Mouse (Mus musculus) neural tube, embryonic 14.5 days (tissue): ENCODE measurements at regions not wholly inside any gene's neighbourhood (a gene's known extent, or its start where the extent isn't known, plus 50 kb on each side); places are given as distances from the start of the nearest gene placed in this dataset.

Source experiments
- ATAC-seq: fragments of 200-750 bp; cut with Nextera tagmentation; 2 replicates; pipeline ENCODE4 v1.8.0; 2017; ENCODE audit warnings: low read depth, mild to moderate bottlenecking, moderate TSS enrichment, moderate library complexity
- H3K27ac ChIP-seq: fragments of 300-500 bp; sonication (generic); 2 replicates; pipeline ENCODE4 v1.5.1; 2014; ENCODE audit warnings: low read depth, mild to moderate bottlenecking, control low read depth, low read length, moderate library complexity, mixed read lengths
- H3K27me3 ChIP-seq: fragments of 300-500 bp; sonication (generic); 2 replicates; pipeline ENCODE4 v1.6.1; 2014; ENCODE audit warnings: low read length; ENCODE audit not compliant: control insufficient read depth, insufficient read depth
- H3K36me3 ChIP-seq: fragments of 300-500 bp; sonication (generic); 2 replicates; pipeline ENCODE4 v1.6.1; 2014; ENCODE audit warnings: low read length, mixed read lengths; ENCODE audit not compliant: control insufficient read depth, insufficient read depth
- H3K4me1 ChIP-seq: fragments of 300-500 bp; sonication (generic); 2 replicates; pipeline ENCODE4 v1.6.1; 2014; ENCODE audit warnings: low read length; ENCODE audit not compliant: control insufficient read depth, insufficient read depth
- H3K4me2 ChIP-seq: fragments of 300-500 bp; sonication (generic); 2 replicates; pipeline ENCODE4 v1.6.1; 2014; ENCODE audit warnings: mild to moderate bottlenecking, low read depth, low read length, control low read depth
- H3K4me3 ChIP-seq: fragments of 300-500 bp; sonication (generic); 2 replicates; pipeline ENCODE4 v1.5.1; 2014; ENCODE audit warnings: low read depth, low read length, control low read depth, mixed read lengths
- H3K9ac ChIP-seq: fragments of 300-500 bp; sonication (generic); replicated peaks from 2 replicates; pipeline ENCODE4 v1.6.1; 2014; ENCODE audit warnings: low read depth, mild to moderate bottlenecking, control low read depth, low read length, mixed read lengths
- H3K9me3 ChIP-seq: fragments of 300-500 bp; sonication (generic); 2 replicates; pipeline ENCODE4 v1.6.1; 2016; ENCODE audit warnings: low read length; ENCODE audit not compliant: control insufficient read depth
- WGBS: fragments of 180-500 bp; shearing (Covaris S2); extraction: QIAGEN DNeasy Blood & Tissue Kit; methylation state at CpG from one replicate; pipeline ENCODE4 v1.1.7; 2014; 5-methylcytosine and 5-hydroxymethylcytosine counted together

DNA sequence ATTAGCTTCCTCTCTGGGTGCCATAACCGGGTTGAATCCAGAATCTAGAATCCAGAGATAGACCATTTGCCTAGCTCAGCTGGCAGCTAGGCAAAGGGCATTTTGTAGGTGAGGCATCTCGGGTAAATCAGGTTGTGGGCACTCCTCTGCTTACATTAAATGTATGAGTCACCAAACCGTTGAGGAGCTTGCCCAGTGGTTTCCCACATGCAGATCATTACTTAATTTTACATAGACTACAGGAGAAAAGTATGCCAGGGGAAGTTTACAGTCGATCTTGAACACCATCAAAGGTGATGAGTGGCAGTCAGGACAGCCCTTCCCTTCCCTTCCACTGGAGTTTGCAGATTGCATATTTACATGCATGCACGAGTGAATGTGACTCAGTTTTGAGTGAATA, 128.5 kb upstream of the Peli2 start:
- H3K4me3 ChIP-seq, result no peak overlapping the region
- H3K4me1 ChIP-seq, result no peaks in the 10 kb centered on the region; the same call in 1 of the 2 replicates
- no peak overlapping the region for H3K27ac ChIP-seq
- 86% methylated on average over 5 of the region's 5 CpGs for WGBS
- no peak overlapping the region for H3K4me2 ChIP-seq
- no peak for ATAC-seq
- H3K9ac ChIP-seq, result no peak overlapping the region
- no peaks in the 10 kb centered on the region for H3K27me3 ChIP-seq
- H3K9me3 ChIP-seq, result no peaks in the 10 kb centered on the region
- no peaks in the 10 kb centered on the region for H3K36me3 ChIP-seq

GRCm38 (mm10) chr14:47992851-47993250, 127.8 kb upstream of the Peli2 start:
- H3K9ac ChIP-seq, result no peak overlapping the region
- 92% methylated on average over 5 of the region's 5 CpGs for WGBS
- H3K36me3 ChIP-seq, result no peaks in the 10 kb centered on the region
- no peaks in the 10 kb centered on the region; the same call in 1 of the 2 replicates for H3K4me1 ChIP-seq
- H3K4me2 ChIP-seq, result no peak overlapping the region
- ATAC-seq, result no peak
- H3K27ac ChIP-seq, result no peak overlapping the region
- H3K9me3 ChIP-seq, result no peaks in the 10 kb centered on the region
- no peaks in the 10 kb centered on the region for H3K27me3 ChIP-seq
- H3K4me3 ChIP-seq, result no peak overlapping the region

GRCm38 (mm10) chr14:47998936-47999335, 121.7 kb upstream of the Peli2 start:
- no peak for ATAC-seq
- WGBS, result 95% methylated on average over 8 of the region's 8 CpGs

GRCm38 (mm10) chr14:48005092-48005928, 115.3 kb upstream of the Peli2 start:
- no peak for ATAC-seq
- Histone ChIP-seq H3K27me3 (no peaks in the 10 kb centered on the region), H3K9me3 (no peaks in the 10 kb centered on the region), H3K36me3 (no peaks in the 10 kb centered on the region), H3K4me1 (no peaks in the 10 kb centered on the region), H3K4me2 (no peak overlapping the region), H3K4me3 (no peak overlapping the region), H3K9ac (no peak overlapping the region), H3K27ac (no peak overlapping the region)
- WGBS, result 70% methylated on average over 6 of the region's 6 CpGs

More at GRCm38 (mm10) chr14:47998936-47999335, 121.7 kb upstream of the Peli2 start:
- Histone ChIP-seq H3K9ac (no peak overlapping the region), H3K27me3 (no peaks in the 10 kb centered on the region), H3K4me1 (no peaks in the 10 kb centered on the region), H3K4me3 (no peak overlapping the region), H3K9me3 (no peaks in the 10 kb centered on the region), H3K36me3 (no peaks in the 10 kb centered on the region), H3K4me2 (no peak overlapping the region), H3K27ac (no peak overlapping the region)

DNA sequence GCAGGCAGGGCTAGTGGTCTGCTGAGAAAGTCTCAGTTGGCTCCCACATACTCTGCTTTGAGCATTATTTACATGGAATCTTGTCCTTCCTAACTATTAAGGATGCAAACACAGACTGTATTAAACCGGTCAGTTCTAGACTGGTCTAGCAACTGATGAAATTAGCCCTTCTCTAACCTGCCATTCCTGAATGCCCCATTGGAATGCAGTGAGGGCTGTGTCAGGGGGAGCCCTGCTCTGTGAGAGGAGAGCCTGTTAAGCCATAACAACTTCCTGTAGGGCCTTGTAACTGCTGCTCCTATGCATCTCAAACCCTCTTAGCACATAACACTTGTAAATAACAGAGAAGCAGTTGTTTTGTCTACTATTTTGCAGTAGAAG, 114.7 kb upstream of the Peli2 start:
- no peak overlapping the region for H3K4me3 ChIP-seq
- no peak for ATAC-seq
- 89% methylated on average over 1 of the region's 1 CpGs for WGBS
- no peaks in the 10 kb centered on the region for H3K27me3 ChIP-seq
- no peaks in the 10 kb centered on the region for H3K4me1 ChIP-seq
- no peaks in the 10 kb centered on the region for H3K9me3 ChIP-seq
- no peaks in the 10 kb centered on the region for H3K36me3 ChIP-seq
- H3K9ac ChIP-seq, result no peak overlapping the region
- H3K4me2 ChIP-seq, result no peak overlapping the region
- no peak overlapping the region for H3K27ac ChIP-seq

- H3K4me2 ChIP-seq, result no peak overlapping the region
- H3K36me3 ChIP-seq, result no peaks in the 10 kb centered on the region
- ATAC-seq, result peak; percentile 80
- 22% methylated on average over 2 of the region's 2 CpGs for WGBS
- H3K9me3 ChIP-seq, result no peaks in the 10 kb centered on the region; the same call in 1 of the 2 replicates
- H3K27me3 ChIP-seq, result no peaks in the 10 kb centered on the region
- no peak overlapping the region for H3K27ac ChIP-seq
- no peak overlapping the region for H3K9ac ChIP-seq
- H3K4me1 ChIP-seq, result no peaks in the 10 kb centered on the region
- no peak overlapping the region for H3K4me3 ChIP-seq
Measured at GRCm38 (mm10) chr14:48012361-48013215, 108.0 kb upstream of the Peli2 start.

- no peak overlapping the region for H3K9ac ChIP-seq
- no peaks in the 10 kb centered on the region for H3K27me3 ChIP-seq
- H3K4me1 ChIP-seq, result no peaks in the 10 kb centered on the region
- H3K36me3 ChIP-seq, result no peaks in the 10 kb centered on the region
- no peak for ATAC-seq
- WGBS, result 81% methylated on average over 1 of the region's 1 CpGs
- no peak overlapping the region for H3K4me3 ChIP-seq
- H3K9me3 ChIP-seq, result no peaks in the 10 kb centered on the region; the same call in 1 of the 2 replicates
- H3K27ac ChIP-seq, result no peak overlapping the region
- H3K4me2 ChIP-seq, result no peak overlapping the region
Measured at GRCm38 (mm10) chr14:48013431-48013830, 107.2 kb upstream of the Peli2 start.

GRCm38 (mm10) chr14:48014776-48015175, 105.8 kb upstream of the Peli2 start:
- Histone ChIP-seq H3K4me1 (no peaks in the 10 kb centered on the region), H3K27me3 (no peaks in the 10 kb centered on the region), H3K36me3 (no peaks in the 10 kb centered on the region), H3K4me2 (no peak overlapping the region), H3K9me3 (no peaks in the 10 kb centered on the region; the same call in 1 of the 2 replicates), H3K4me3 (no peak overlapping the region), H3K9ac (no peak overlapping the region), H3K27ac (no peak overlapping the region)
- WGBS, result 86% methylated on average over 2 of the region's 2 CpGs
- ATAC-seq, result no peak

DNA sequence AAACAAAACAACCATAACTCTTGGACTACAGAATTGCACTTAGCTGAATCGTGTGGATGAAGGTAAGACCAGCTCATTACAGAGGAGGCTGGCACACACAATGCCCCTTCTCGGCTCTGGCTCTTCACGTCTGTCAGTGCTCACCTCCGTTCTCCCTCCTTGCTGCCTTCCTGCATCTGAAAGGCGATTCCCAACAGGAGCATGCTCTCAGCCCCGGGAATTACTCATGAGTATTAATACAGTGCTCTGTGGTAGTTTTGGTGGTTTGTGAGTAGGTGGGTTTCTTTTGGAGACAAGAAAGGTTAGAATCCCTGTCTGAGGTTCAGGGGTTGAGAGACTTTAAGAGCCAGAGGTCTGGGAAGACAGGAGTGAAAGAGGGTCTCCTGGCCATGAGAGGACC, 102.7 kb upstream of the Peli2 start:
- Histone ChIP-seq H3K4me1 (no peaks in the 10 kb centered on the region), H3K4me2 (no peak overlapping the region), H3K4me3 (no peak overlapping the region), H3K27me3 (no peaks in the 10 kb centered on the region), H3K9me3 (no peaks in the 10 kb centered on the region), H3K9ac (no peak overlapping the region), H3K36me3 (no peaks in the 10 kb centered on the region), H3K27ac (no peak overlapping the region)
- 86% methylated on average over 6 of the region's 6 CpGs for WGBS
- no peak for ATAC-seq
